Mouse (Mus musculus): ENCODE measurements around the gene Celf2.
"Not testable (repeated sequence)": the region's sequence is repeated elsewhere in the genome, so short reads cannot be mapped to it uniquely, and the experiment has no call there.

Gene Celf2

DNA sequence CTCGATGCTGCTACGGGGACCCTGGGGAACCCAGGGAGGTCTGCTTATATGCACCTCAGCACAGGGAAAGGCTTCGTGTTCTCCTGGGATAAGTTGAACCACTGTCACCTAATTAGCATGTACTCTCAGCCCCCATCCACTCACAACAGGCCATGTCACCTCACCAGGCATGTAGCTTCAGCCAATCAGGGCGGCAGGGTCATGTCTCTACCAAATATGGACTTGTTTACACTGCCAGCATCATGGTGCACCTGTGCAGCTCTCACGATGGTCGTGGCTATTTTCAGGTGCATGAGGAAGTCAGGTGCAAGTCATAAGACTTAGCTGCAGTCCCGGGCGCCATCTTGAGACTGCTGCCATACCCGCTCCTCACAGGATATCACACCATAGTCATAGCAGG lies at the start of gene Celf2:
Celf2 (minus strand) TSS at position 101 of the 400 bp plus-strand sequence.
- not testable (repeated sequence) for DNase-seq

DNA sequence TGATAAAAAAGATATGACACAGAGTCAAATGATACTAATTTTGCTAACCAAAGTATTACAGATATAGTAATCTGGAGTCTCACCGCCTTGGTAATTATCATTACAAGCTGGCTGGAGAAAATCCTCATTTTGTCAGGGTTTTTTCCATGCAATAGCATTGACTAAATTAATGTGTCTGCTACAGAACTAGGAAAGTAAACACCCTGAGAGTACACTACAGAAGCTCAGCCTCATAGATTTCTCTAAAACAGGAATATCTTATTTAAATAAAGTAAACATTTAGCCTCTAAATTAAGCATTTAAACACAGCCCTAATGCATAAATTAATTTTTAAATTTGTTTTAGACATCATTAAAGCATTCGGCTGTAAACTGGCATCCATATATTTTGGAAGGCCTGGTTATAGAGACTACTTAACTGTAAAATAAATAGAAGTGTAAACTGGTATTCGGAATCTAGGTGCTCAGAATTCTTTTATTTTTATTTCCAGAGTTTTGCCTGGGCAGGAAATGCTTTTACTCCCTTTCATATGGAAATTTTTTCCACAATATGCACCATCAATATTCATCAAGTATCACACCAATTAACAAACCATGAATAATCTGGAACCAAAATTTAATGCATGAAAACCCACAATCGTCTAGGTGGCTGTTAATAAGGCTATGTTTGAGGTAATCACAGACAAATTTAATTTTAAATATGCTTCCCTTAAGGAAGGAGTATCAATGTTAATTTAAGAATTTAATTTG lies 46.0 kb upstream of the Celf2 start:
- no peak for DNase-seq

DNA sequence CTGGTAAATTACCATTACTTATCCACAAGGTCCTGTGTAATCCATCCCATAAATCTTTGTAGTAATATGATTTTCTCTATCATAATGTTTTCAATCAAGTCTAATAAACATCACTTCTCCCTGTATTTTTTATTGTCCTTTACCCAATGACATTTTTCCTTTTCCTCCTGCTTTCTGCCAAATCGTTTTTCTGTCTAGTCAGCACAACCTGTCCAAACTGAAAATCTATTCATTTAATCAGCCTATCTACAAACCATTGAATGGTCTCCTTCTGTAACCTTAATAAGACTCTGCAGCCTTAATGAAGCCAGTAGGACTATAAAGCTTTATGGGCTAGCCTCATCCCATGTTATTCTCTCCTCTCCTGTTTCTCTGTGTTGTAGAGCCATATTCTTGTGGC lies 45.2 kb upstream of the Celf2 start:
- DNase-seq = no peak

DNA sequence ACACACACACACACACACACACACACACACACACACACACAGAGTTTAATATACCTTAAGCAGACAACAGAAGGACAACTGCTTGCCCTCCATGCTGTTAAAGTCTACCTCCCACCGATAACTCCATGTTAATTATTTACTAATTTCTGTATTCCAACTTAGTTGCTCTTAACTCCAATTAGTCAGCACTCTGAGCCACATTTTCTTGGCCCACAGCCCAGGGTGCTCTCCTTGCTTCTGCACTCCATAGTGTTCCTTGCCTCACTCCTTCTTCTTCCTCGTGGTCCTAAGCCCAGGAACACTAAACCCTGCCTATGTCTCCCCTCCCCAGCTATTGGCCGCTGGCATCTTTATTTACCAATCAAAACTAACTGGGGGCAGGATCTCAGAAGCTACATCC lies 43.5 kb upstream of the Celf2 start:
- no peak for DNase-seq

DNA sequence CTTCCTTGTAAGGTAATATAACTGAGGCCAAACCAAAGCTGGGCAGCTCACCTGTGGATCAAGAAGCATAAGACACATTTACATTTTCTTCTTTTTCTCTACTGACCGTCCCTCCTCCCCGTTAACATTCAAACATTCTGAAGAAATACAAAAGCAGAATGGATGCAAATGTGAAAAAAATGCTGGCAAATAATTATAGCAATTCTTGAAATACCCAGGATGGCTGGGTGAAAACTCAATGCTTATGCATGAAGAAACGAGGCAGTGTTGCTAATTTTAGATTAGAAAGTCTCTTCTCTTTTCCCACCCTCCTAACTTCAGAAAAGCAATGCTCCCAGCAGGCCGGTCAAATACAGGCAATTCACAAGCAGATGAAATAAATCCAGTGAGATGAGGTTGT lies 39.5 kb upstream of the Celf2 start:
- no peak for DNase-seq

DNA sequence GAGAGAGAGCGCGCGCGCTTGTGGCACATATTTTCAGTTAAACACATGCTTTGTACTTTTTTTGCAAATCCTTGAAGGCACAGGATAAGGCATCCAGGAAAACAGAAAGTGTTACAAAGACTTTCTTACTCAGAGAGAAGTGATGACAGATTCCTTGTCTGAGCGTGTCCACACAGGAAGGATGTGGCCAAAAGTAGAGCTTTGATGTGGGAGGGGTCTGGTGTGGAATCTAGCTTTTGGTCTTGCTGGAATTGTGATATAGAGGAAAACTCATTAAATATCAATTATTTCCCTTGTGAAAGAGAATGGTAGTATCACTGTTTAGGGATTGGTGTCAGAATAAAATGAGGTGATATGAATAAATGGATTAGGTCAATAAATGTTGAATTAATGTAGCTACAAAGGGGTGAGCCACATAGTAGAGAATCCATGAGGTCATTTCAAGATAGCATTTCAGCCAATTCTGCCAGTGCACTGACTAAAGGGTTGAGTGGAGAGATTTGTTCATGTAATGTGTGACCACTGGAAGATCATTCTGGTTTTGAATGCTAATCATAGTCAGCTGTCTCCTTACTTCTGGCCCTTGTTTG lies 25.3 kb upstream of the Celf2 start:
- peak; percentile 31 for DNase-seq

DNA sequence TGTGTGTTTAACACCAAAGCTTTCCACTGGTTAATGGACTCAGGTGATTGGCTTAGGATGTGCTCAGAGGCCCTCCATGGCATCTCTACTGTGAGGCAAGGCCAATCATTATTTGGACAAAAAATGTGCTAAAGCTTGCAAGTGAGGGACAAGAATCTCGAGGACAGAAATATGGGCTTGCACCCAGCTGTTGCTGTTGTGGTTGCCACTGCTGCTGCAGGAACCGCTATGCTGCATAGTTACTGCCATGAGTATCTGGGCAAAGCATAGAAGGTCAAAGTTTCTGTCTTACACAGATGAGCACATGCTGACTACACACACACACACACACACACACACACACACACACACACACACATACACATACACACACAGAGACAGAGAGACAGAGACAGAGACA lies 24.8 kb upstream of the Celf2 start:
- no peak for DNase-seq

DNA sequence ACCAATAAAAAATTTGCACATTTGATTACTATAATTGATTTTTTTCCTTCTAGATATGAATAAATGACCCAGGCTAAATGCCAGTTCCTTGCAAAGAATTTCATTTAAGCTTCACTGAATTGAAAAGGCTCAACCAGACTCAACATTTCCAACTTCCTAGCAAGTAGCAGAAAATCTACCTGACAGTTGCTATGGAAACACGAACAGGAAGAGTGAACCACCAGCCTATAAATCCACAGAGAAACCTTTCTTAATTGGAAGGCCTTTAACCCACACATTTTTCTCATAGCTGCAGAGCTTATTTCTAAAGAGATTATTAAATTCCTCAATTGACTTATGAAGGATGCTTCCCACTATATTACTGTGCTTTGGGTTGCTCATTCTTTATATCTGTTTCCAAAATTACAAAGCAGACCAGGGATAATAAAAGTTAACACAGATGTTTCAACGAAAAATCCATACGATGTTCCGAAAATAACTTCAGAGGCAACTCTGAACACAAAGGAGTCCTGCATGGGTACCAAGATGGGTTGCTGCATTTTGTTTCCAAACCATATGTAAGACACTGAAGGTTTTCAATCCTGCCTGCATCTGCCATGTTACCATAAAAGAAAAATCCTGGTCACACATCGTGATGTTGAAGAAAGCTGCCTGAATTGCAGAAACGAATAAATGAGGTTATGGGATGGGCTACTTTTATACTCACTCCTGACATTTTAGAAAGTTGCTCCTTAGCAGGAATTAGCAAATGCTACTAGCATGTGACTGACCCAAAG lies 22.0 kb upstream of the Celf2 start:
- no peak for DNase-seq

DNA sequence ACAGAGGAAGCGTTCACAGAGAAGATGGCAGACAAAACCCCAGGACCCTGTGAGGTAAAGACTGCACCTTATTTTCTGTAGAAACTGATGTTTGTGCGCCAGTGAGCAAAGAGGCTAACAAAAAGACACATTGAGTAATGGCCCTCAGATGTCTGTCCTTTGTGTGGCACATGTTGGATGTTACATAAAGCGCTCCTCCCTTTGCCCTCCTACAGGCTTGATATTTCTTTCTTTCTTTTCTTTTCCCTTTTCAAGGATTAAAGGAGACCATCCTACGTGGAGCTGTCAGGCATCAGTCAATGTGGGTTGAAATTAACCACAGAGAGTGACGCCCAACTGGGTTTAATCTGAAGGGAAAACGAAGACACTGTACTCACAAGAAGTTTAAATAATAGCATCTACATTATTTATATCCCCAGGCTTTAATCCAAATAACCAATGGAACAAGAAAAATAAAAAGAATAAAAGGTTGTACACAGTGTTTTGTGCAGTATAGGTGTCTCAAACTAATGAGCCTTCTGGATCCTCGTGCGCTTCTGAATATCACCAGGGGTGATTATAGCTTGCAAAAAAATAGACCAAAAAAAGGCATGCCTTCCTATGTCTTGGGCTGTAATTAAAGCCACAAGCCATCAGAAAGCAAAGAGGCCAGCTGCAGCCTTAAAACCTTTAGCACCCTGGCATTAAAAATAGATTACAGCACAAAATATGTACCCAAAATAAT lies 21.3 kb upstream of the Celf2 start:
- no peak for DNase-seq

DNA sequence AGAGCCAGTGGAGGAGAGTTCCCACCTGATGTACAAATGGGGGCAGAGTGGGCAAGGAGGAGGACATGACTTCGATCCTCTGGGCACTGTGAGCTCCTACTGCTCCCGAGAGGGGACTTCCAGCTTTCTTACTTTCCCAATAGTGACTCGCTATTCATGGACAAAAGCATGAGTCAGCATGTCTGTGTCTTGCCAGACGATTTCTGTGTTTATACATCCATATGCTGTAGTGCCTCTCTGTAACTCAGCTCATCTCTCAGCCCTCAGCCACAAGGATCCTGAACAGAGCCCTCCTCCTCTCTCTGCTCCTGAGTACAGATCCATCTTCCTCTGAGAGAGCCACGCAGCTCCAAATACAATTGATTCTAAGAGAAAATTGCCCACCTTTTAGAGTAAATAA lies 20.3 kb upstream of the Celf2 start:
- DNase-seq = no peak

DNA sequence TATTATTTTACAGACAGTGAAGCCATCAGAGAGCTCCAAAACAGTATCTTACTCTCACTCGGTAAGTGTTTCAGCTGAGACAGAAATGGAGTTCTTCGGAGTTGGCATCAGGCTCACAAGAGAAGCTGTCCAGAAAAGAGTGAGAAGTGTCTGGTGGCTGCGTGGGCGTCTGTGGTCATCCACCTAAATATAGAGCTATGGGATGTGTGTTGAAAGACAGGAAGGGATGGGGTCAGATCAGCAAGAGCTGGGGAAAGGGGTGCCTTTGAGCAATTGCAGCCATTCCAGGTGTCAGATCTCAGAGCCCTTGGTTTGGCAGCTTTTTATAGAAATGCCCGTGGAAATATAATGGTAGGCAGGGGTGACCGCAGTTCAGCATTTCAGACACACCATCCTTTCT lies 17.3 kb upstream of the Celf2 start:
- peak; percentile 41 for DNase-seq

DNA sequence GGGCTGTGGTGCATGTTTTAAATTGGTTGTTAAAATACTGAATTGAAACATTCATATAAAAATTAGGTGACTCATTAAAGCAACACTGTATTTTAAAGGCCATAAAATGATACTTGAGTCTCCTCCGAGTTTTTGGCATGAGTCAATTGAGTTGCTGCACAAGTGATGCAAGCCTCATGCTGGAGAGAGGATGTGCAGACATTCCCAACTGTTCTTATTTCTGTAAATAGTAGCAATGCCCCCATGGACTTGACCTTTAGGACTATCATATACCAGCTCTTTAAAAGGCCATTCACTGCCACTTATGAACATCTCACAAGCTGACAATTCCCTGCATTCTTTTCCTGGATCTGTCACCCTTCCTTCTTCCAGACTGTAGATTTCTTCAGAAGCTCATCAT lies 10.1 kb upstream of the Celf2 start:
- DNase-seq = peak; percentile 10

DNA sequence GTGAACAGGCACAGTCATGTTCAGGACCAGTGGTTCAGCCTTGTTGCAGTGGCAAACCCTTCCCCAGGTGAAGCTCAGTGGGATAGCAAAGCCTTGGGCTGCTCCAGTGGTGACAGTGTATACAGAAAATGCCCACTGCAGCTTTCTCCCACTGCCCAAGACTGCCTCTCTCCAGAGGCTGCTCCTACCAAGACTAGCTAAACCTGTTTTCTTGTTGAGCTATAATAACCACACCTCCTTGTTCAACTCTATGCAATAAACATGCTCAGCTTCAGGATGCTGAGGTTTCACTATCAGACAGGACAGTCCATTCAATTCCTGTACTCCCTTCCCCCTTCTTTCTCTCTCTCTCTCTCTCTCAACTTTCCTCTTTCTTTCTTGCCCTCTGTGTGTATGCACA lies 15.9 kb downstream of the Celf2 start:
- no peak for DNase-seq

DNA sequence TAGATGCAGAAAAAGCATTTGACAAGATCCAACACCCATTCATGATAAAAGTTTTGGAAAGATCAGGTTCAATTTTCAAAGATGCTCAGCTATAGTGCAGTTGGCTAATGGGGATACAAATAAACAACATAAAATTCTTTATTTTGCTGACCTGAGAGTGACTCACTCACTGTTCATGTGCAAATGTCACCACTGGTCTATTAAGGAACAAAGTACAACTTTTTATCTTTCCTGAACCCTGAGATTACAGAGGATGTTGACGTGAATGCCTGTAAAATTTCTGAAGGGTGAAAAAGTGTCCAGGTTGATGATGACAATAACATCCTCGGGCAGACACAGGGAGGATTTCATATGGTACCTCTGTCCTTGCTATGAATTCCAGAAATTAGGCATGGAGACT lies 24.4 kb downstream of the Celf2 start:
- DNase-seq = no peak

DNA sequence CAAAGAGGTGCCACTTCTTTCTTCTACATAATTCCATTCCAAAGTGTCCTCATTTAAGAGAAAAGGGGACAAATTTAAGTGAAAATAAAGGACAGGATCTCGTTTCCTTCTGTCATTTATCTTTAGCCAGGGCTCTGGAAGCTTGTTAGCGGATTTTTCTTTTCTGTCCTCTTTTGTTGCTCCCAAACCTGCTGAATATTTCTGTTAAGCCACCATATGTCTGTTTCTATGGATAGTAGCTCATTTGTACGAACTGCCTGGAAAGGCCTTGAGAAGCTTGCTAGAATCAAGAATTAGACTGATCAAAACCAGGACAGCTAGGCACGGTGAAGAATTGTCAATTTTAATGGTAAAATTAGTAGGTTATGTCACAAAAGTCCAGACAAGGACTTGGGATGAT lies 27.3 kb downstream of the Celf2 start:
- DNase-seq = no peak

DNA sequence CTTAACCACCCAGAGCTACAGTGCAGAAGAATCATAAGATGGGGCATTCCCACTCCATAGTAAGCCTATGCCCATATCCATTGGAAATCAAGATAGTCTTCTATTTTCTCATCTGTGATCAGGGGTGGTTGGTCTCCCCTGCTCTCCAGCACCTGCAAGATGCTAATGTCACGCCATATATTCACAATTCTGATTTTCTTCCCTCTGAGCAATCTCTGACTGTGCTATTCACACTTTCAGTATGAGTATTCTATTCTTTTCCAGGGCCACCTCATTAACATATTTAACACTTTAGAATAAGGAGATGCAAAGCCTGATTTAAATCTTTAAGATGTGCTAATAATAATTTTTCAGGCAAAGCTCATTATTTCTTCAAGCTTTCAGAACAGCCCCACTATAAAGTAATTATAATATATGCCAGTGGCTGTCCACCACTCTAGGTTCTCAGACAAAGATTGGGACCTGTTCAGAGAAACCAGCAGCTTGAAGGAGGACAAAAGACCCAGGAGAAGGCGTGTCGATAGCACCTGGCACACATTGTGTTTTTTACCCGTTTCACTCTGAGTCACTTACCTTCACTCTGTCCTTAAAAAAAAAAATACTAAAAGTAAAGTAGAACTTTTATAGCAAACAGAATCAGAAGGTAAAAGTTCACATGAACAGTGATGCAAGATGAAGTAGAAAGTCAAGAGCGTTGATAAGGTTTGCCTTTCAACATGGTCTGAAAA lies 48.9 kb downstream of the Celf2 start:
- DNase-seq = no peak

DNA sequence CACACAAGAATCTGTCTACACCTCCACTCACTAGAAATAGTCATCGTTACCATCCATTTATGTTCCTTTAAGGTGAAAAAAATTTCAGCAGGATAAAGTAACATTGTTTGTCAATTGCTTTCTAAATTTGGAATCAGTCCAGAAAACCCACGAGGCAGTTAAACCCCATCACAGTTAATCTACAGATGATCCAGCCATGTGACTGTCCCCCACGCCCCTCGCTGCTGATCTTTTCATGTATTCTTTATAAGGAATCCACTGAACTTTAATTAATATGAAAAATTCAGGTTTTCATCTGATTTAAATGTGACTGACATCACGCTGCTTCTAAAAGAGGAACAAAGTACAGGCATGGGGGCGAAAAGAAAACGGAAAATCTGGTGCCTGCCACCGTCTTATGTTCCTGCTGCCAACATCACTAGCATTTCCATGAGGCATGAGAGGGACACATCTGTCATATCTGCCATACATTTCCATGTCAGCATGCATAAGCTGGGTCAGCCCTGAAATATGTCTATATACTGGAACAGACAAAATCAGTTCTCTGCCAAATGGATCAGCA lies 70.6 kb downstream of the Celf2 start:
- no peak for DNase-seq

DNA sequence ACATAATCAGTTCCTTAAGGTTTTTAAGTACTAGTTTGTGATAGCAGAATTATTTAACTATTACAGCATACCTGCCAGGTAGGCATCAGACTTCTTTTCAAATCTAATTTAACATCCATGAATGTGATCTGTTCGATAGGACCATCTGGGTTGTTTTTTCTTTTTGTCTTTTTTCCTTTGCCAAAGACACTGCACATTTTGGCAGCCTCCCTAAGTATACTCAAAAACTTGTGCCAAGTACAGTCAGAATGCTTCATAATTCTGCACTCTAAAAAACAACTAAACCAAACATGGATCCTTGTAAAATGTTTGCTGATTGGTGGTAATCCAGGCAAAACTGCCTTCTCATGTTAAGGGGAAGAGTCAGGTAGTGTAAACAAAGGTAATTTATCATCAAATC lies 82.9 kb downstream of the Celf2 start:
- peak; percentile 3 for DNase-seq

DNA sequence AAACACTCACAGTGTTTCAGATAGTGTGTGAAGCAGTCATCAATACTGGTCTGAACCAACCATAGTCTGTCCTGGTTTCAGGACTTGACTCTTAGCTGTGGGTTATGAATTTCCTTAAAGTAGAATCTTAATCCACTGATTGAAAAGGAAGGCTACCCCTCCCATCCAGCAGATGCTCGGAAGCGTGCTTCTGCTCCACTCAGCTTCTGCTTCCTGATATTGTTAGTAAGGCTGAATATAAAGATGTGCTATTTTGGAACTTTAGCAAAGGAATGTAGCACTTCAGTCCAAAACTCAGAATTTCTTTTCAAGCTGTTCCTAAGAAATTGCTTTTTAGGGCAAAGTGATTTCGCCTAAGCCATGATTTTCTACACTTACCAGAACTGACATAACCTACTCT lies 108.8 kb downstream of the Celf2 start:
- no peak for DNase-seq

DNA sequence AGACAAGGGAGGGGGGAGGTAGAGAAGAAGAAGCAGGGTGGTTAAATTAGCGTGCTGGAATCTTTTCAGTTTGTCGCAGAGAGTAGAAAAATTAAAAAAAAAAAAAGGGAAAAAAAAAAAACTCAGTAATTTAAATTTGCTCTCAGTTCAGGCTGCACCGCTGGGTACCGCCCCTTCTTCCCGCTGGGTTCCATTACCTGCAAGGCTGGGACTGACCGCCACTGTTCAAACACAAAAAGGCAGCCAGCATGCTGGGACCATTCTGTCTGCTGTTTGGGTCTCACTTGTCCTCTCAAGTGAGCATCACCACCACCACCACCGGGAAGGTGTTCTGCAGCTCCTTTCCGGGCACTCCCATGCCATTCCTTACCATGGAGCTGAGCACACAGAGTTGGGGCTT lies 113.4 kb downstream of the Celf2 start:
- no peak for DNase-seq

DNA sequence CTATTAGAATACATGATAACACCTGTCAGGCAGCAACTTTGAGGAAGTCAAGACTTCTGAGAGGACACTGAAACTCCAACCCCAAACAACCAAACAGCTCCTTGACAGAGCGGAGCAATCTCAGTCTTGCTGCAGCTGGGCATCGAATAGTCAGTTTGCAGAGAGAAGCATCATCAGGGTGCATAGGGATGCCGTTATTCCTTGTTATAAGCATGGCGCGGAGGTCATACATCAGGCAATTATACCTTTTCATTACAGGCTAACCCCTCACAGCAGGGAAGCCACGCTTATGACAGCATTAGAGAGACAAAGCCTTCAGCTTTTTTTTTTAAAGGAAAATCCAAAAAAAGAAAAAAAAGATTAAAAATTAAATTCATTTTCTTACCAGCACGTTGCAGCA lies 113.9 kb downstream of the Celf2 start:
- no peak for DNase-seq

DNA sequence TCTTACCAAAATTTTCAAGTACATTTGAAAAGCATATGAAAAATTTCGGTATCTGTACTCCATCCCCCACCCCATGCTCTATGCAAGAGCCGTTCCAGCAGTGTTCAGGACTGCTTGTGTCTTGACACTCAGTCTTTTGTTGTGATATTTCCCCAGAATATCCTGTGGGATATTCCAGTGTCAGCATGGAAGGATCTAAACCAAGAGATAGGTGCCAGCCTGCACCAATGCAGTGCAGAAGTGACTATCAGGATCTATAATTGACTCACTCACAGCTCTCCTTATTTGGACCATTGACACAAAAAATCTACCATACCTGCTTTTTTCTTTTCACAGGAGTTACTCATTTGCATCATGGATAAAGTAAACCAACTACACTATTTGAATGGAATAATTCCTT lies 116.9 kb downstream of the Celf2 start:
- no peak for DNase-seq

DNA sequence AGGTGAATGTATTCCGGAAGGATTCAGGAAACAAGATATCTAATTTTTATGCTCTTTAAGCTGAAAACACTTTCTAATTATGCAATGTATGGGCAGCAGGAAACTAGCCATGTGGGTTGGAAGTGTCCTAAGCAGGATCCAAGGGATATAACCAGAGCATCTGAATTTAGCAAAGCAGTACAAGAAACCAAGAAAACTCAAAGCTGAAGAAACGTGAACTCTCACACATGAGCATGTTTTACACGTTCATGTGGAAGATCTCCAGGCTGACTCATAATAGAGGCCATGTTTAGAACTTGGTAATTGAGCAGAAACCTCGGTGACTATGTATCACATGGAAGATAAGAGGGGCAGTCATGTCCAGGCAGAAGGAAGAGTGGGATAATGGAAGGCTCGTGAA lies 120.1 kb downstream of the Celf2 start:
- no peak for DNase-seq

Measured in lung, postnatal 10 days (tissue).